Mouse (Mus musculus) ES-E14 (cell line): ENCODE results near the gene Fsip1.

Source experiments
- MAFK ChIP-seq: IDR thresholded peaks from 2 replicates; pipeline ENCODE4 v1.6.1; 2014; ENCODE audit warnings: mild to moderate bottlenecking, low read depth, low read length, inconsistent platforms; ENCODE audit not compliant: insufficient read depth
- ZC3H11A ChIP-seq: IDR thresholded peaks from 2 replicates; pipeline ENCODE4 v1.6.1; 2012; ENCODE audit warnings: low read depth, mild to moderate bottlenecking, inconsistent platforms, low read length, borderline replicate concordance

GRCm38 (mm10) chr2:118257094-118257493, 328 bp upstream of the Fsip1 start:
- TF ChIP-seq ZC3H11A, result no peak
- no peak for TF ChIP-seq MAFK
